Mouse (Mus musculus): ENCODE results near the gene Snapc3. TPM values are rescaled to one million over a fixed set of nuclear protein-coding genes. Genes with fewer than 3 reads are reported as not detected.
"Not testable (repeated sequence)": the region's sequence is repeated elsewhere in the genome, so short reads cannot be mapped to it uniquely, and the experiment has no call there.

Gene Snapc3
- polyA plus RNA-seq, 1 experiment: not detected

DNA sequence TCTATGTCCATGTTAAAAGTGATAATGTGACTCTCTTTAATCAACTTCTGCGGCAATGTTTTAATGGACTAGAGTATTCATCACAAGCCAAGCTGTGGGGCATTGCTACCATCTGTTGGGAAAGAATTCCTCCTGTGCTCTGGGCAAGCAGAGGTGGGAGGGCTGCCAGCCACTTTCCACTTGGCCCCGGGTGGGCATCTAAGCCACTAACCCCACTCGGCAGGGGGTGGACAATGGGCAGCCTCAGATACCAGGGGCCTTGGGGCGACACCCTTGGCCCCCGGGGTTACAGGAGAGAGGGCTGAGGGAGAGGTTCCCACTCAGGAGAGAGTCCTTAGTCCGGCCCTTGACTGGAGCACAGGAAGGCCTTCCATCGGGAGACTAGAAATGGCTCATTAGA, 50.1 kb downstream of the Snapc3 start:
- TF ChIP-seq POLR2A (IDR thresholded peaks at IDR 0.05; ENCODE audit: insufficient read depth, low read depth, low read length) (no peak), CTCF (IDR thresholded peaks at IDR 0.05; ENCODE audit: insufficient read depth, low read depth, low read length) (no peak)
- peaks cover 3% of the 10 kb centered on the region; the same call in 1 of the 2 replicates for H3K4me1 ChIP-seq (ENCODE audit: control insufficient read depth, insufficient read depth, low read length)
- 35% methylated on average over 7 of the region's 7 CpGs for WGBS

DNA sequence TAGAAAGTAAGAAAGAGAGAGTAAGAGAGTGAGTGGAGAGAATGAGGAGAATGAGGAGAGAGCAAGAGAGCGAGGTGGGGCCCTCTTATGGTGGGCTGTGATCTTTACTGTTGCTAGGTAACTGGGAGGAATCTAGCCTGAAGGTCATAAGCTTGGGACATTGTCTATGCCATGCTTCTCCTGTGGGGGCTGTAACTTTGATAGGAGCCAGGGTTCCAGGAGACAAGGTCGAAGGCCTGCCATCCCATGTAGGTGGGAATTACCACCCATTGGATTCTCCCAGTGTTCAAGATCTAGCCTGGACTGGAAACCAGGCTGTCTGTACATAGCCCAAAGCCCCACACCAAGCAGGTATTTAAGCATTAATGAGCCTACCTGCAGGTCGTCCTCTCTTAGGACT, 50.7 kb downstream of the Snapc3 start:
- TF ChIP-seq POLR2A (IDR thresholded peaks at IDR 0.05; ENCODE audit: insufficient read depth, low read depth, low read length) (no peak), CTCF (IDR thresholded peaks at IDR 0.05; ENCODE audit: insufficient read depth, low read depth, low read length) (no peak)
- H3K4me3 ChIP-seq (ENCODE audit: insufficient read depth, low read depth, low read length): no peak overlapping the region
- H3K27ac ChIP-seq (ENCODE audit: insufficient read depth, low read depth, low read length): no peak overlapping the region
- WGBS: 76% methylated on average over 3 of the region's 3 CpGs
- H3K4me1 ChIP-seq (ENCODE audit: control insufficient read depth, insufficient read depth, low read length): peaks cover 3% of the 10 kb centered on the region; the same call in 1 of the 2 replicates

More for the DNA sequence above, 50.1 kb downstream of the Snapc3 start:
- no peak overlapping the region for H3K27ac ChIP-seq (ENCODE audit: insufficient read depth, low read depth, low read length)
- H3K4me3 ChIP-seq (ENCODE audit: insufficient read depth, low read depth, low read length): no peak overlapping the region

DNA sequence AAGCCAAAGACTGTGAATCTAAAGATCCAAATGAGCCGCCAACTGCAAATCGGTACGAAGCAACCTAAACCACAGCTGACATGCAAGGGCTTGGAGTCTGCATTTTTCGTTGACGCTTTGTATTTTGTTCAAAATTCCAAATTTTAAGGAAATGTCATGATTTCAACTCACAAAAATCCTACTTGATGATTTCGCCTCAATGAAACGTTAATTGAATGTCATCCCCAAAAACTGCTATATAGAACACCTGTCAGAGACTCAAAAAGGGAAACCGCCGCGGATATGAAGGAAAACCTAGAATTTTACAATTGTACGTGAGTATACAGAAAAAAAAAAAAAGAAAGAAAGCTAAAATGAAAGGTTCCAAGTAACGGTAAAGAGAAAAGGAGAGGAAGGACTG, 67.7 kb downstream of the Snapc3 start:
- Histone ChIP-seq H3K4me1 (ENCODE audit: control insufficient read depth, insufficient read depth, low read length) (peaks cover 8% of the 10 kb centered on the region; the same call in 1 of the 2 replicates), H3K27ac (ENCODE audit: insufficient read depth, low read depth, low read length) (peak overlapping the region; percentile 16; the same call in 1 of the 2 replicates), H3K4me3 (ENCODE audit: insufficient read depth, low read depth, low read length) (peak overlapping the region; percentile 80)
- TF ChIP-seq CTCF (IDR thresholded peaks at IDR 0.05; ENCODE audit: insufficient read depth, low read depth, low read length) (no peak), POLR2A (IDR thresholded peaks at IDR 0.05; ENCODE audit: insufficient read depth, low read depth, low read length) (no peak)
- 6% methylated on average over 12 of the region's 12 CpGs for WGBS

DNA sequence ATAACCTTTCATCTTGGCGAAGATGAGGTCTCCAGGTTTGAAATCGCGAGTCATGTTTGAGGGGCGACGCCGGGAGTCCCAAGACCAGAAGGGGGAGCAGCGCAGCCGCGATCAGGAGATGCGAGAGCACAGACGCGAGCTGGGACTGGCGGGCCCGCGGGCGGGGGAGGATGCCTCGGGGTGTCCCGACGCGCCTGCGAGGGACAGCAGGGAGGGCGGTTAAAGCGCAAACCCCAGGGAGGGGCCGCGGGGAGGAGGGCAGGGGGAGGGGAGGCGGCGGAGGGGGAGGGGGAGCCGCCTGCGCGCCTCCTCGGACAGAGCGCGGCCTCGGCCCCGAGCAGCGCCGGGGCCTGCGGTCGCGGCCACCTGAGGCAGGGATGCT, 68.2 kb downstream of the Snapc3 start:
- WGBS: under 1% methylated on average over 37 of the region's 40 CpGs
- peaks cover 8% of the 10 kb centered on the region; the same call in 1 of the 2 replicates for H3K4me1 ChIP-seq (ENCODE audit: control insufficient read depth, insufficient read depth, low read length)
- peak overlapping the region; percentile 98; the same call in 1 of the 2 replicates for H3K27ac ChIP-seq (ENCODE audit: insufficient read depth, low read depth, low read length)
- peak overlapping the region; percentile 80 for H3K4me3 ChIP-seq (ENCODE audit: insufficient read depth, low read depth, low read length)
- peak; percentile 64; the same call in 1 of the 2 replicates for TF ChIP-seq CTCF (IDR thresholded peaks at IDR 0.05; ENCODE audit: insufficient read depth, low read depth, low read length)
- TF ChIP-seq POLR2A (IDR thresholded peaks at IDR 0.05; ENCODE audit: insufficient read depth, low read depth, low read length): no peak

DNA sequence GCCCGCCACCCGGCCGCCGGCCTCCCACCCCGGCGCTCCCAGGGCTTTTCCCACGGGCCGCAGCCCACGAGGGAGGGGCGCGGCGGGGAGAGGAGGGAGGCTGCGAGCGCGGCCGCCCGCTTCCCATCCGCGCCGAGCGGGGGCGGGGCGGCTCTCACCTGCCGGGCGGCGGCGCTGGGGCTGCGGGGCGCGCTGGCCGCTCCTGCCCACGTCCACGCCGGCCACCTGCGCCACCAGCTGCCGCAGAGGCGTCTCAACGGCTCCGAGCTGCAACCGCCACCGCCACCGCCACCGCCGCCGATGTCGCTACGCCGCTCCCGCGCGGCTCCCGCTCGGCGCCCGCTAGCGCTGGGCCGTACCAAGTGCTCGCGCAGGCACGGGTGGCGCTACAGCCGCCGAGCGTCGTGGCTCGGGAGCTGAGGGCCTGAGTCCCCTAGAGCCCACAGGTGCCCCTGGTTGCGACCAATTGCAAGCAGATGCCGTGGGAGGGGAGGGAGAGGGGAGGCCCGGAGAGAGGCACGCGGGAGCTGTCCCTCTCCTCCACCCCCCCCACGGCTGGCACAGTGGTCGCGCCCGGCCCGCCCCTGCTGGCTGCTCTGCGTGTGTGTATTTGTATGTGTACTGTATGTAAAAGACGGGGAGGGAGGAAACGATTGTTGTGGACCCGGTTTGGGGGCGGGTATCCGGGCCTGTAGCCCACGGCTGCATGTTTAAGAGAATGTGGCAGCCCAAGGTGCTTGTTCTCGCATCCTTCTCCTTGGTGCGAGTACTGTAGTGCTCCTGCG, 68.8 kb downstream of the Snapc3 start, which contains the start of gene Psip1:
TSS of gene Psip1 (minus strand) at position 343 of the 785 bp plus-strand sequence.
- peak within 1 kb of the TSS; percentile 80 for H3K4me3 ChIP-seq (ENCODE audit: insufficient read depth, low read depth, low read length)
- peak within 1 kb of the TSS; percentile 98 for H3K27ac ChIP-seq (ENCODE audit: insufficient read depth, low read depth, low read length)
- H3K4me1 ChIP-seq (ENCODE audit: control insufficient read depth, insufficient read depth, low read length): peaks cover 5% of the 10 kb centered on the region; the same call in 1 of the 2 replicates
- WGBS: under 1% methylated on average over 81 of the region's 86 CpGs
- peak; percentile 33 for TF ChIP-seq POLR2A (IDR thresholded peaks at IDR 0.05; ENCODE audit: insufficient read depth, low read depth, low read length)
- 0 out of 2 replicates have a peak, but pooled peaks have one; percentile 13 for TF ChIP-seq CTCF (IDR thresholded peaks at IDR 0.05; ENCODE audit: insufficient read depth, low read depth, low read length)

DNA sequence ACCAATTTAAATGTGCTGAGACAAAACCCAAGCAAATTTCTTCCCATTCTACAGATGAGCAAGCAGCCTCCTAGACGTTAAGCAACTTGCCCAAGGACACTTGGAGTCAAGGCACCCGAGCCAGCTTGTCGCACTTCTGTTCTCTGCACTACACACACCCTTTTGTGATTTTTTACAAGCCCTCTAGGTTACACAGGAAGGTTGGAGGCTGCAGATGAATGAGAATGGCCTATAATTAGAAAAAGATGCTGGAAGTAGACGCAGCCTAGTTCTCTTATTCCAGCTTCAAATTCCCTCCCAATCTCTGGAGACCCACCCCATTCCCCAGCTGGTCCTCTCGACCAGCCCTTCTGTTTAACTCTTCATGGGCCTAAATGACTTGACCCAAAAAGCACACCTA, 71.6 kb downstream of the Snapc3 start:
- H3K4me1 ChIP-seq (ENCODE audit: control insufficient read depth, insufficient read depth, low read length): no peaks in the 10 kb centered on the region
- TF ChIP-seq CTCF (IDR thresholded peaks at IDR 0.05; ENCODE audit: insufficient read depth, low read depth, low read length) (no peak), POLR2A (IDR thresholded peaks at IDR 0.05; ENCODE audit: insufficient read depth, low read depth, low read length) (no peak)
- WGBS: 32% methylated on average over 5 of the region's 5 CpGs
- H3K4me3 ChIP-seq (ENCODE audit: insufficient read depth, low read depth, low read length): no peak overlapping the region
- no peak overlapping the region for H3K27ac ChIP-seq (ENCODE audit: insufficient read depth, low read depth, low read length)

DNA sequence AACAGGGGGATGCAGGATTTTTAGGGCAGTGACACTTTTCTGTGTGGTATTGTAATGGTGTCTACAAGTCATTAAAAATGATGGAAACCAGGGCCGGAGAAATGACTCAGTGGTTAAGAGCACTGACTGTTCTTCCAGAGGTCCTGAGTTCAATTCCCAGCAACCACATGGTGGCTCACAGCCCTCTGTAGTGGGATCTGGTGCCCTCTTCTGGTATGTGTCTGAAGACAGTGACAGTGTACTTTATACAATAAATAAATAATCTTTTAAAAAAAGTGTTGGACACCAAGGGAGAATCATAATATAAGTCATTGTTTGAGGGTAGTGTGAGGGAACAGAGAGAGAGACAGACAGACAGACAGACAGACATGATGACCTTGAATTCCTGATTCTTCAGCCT, 75.6 kb downstream of the Snapc3 start:
- H3K4me1 ChIP-seq (ENCODE audit: control insufficient read depth, insufficient read depth, low read length): no peaks in the 10 kb centered on the region
- no peak for TF ChIP-seq CTCF (IDR thresholded peaks at IDR 0.05; ENCODE audit: insufficient read depth, low read depth, low read length)
- TF ChIP-seq POLR2A (IDR thresholded peaks at IDR 0.05; ENCODE audit: insufficient read depth, low read depth, low read length): no peak
- H3K27ac ChIP-seq (ENCODE audit: insufficient read depth, low read depth, low read length): no peak overlapping the region
- no peak overlapping the region for H3K4me3 ChIP-seq (ENCODE audit: insufficient read depth, low read depth, low read length)
- WGBS: 100% methylated on average over 1 of the region's 1 CpGs

DNA sequence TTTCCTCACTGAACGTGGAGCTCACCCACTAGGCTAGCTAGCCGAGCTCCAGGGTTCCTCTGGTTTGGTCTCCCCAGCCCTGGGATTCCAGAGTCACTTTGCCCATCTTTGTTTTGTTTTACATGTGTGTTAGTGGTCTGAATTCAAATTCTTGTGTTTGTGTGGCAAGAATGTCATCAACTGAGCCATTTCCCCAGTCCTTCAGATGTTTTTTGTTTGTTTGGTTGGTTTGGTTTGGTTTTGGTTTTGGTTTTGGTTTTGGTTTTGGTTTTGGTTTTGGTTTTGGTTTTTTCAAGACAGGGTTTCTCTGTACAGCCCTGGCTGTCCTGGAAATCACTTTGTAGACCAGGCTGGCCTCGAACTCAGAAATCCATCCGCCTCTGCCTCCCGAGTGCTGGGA, 79.5 kb downstream of the Snapc3 start:
- not testable (repeated sequence) for H3K4me3 ChIP-seq (ENCODE audit: insufficient read depth, low read depth, low read length); H3K4me1 ChIP-seq (ENCODE audit: control insufficient read depth, insufficient read depth, low read length); H3K27ac ChIP-seq (ENCODE audit: insufficient read depth, low read depth, low read length)
- 94% methylated on average over 5 of the region's 5 CpGs for WGBS

DNA sequence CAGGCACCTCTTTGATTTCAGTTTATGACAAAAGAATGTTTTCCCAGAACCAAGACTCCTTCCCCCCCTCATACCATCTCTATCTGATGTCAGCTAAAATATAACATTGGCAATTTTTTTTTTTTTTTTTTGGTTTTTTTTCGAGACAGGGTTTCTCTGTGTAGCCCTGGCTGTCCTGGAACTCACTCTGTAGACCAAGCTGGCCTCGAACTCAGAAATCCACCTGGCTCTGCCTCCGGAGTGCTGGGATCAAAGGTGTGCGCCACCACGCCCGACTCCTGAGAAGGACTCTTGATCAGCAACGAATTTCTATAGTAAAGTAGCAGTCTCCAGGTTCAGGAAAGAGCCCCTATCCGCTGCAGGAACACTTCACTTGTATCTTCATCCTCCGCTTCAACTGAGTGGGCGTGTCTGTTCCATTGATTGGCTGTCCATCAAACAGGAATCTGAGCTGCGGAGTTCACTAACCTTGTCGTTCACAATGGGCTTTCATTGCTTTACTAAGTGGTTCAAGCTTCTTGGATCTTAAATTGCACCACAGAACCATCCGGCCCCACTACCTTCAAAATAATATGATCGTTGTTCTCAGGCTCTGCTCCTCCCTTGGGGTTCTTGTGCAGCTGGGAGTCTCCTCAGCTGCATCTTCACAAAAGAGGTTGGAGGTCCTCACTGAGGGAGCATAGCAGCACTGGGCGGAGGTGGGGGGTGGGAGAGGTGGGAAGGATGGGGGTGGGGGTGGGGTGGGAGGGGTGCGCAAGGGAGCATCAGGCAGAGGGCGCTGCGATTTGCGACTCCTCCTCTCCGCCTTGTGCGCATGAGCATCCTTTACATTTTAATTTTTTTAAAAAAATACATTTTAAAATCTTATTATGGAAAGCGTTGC, 82.9 kb downstream of the Snapc3 start:
- no peak for TF ChIP-seq POLR2A (IDR thresholded peaks at IDR 0.05; ENCODE audit: insufficient read depth, low read depth, low read length)
- no peak for TF ChIP-seq CTCF (IDR thresholded peaks at IDR 0.05; ENCODE audit: insufficient read depth, low read depth, low read length)
- no peaks in the 10 kb centered on the region for H3K4me1 ChIP-seq (ENCODE audit: control insufficient read depth, insufficient read depth, low read length)
- 11% methylated on average over 22 of the region's 22 CpGs for WGBS
- H3K4me3 ChIP-seq (ENCODE audit: insufficient read depth, low read depth, low read length): peak overlapping the region; percentile 44
- H3K27ac ChIP-seq (ENCODE audit: insufficient read depth, low read depth, low read length): no peak overlapping the region
